Mouse (Mus musculus) megakaryocyte, embryonic 14.5 days (primary cell): ENCODE data around the gene Kif5c.

Experiments used
- FLI1 ChIP-seq: IDR thresholded peaks from 2 replicates; pipeline ENCODE4 v1.6.1; 2012; ENCODE audit warnings: low read length, inconsistent platforms, mixed read lengths
- GATA1 ChIP-seq: IDR thresholded peaks from 3 replicates; pipeline ENCODE4 v1.6.1; 2012; ENCODE audit warnings: mixed read lengths, low read length, inconsistent platforms, borderline replicate concordance

GRCm38 (mm10) chr2:49628094-49628705 is 9.1 kb downstream of the Kif5c start:
- no peak for TF ChIP-seq GATA1
- TF ChIP-seq FLI1 = no peak
